In genomic region chr1:74802795-74803656, GRCm38 (mm10) we compare ENCODE assay signal across 8 mouse cellular contexts. TPM values are rescaled to one million over a fixed set of nuclear protein-coding genes. Genes with fewer than 3 reads are reported as not detected.
A peak's percentile ranks its signal among the peaks of the same experiment; 100 is the strongest.
DNase-seq lines count a peak whose midpoint lies in the region; ATAC-seq lines count a peak whose summit lies in the region.

No protein-coding gene starts in this region.

- no peak overlapping the region for H3K9ac ChIP-seq in liver, embryonic 16.5 days (ENCODE audit: low read depth, low read length)
- H3K9ac ChIP-seq in neural tube, embryonic 12.5 days, result peak overlapping the region; percentile 51
- H3K9ac ChIP-seq in stomach, embryonic 14.5 days (replicated peaks; ENCODE audit: low read depth, low read length), result no peak overlapping the region

- H3K9me3 ChIP-seq in embryonic facial prominence, embryonic 10.5 days, result no peaks in the 10 kb centered on the region
- H3K9me3 ChIP-seq in liver, embryonic 16.5 days (replicated peaks; ENCODE audit: control insufficient read depth, low read length), result no peaks in the 10 kb centered on the region
- H3K9me3 ChIP-seq in neural tube, embryonic 12.5 days, result no peaks in the 10 kb centered on the region
- no peaks in the 10 kb centered on the region for H3K9me3 ChIP-seq in stomach, embryonic 14.5 days (ENCODE audit: control insufficient read depth, low read depth, low read length)

- H3K36me3 ChIP-seq in embryonic facial prominence, embryonic 10.5 days (replicated peaks), result no peaks in the 10 kb centered on the region
- no peaks in the 10 kb centered on the region for H3K36me3 ChIP-seq in liver, embryonic 16.5 days (ENCODE audit: control insufficient read depth, insufficient read depth)
- no peaks in the 10 kb centered on the region for H3K36me3 ChIP-seq in neural tube, embryonic 12.5 days
- H3K36me3 ChIP-seq in stomach, embryonic 14.5 days (ENCODE audit: control insufficient read depth, insufficient read depth, low read length), result no peaks in the 10 kb centered on the region

- H3K4me3 ChIP-seq in embryonic facial prominence, embryonic 10.5 days, result peak overlapping the region; percentile 54
- peak overlapping the region; percentile 32; the same call in 1 of the 2 replicates for H3K4me3 ChIP-seq in liver, embryonic 16.5 days (ENCODE audit: low read depth, low read length)
- peak overlapping the region; percentile 41 for H3K4me3 ChIP-seq in neural tube, embryonic 12.5 days
- peak overlapping the region; percentile 34 for H3K4me3 ChIP-seq in stomach, embryonic 14.5 days (ENCODE audit: low read depth, low read length)

- H3K4me1 ChIP-seq in embryonic facial prominence, embryonic 10.5 days, result peaks cover 76% of the 10 kb centered on the region
- H3K4me1 ChIP-seq in liver, embryonic 16.5 days (ENCODE audit: control insufficient read depth, low read depth, low read length), result peaks cover 3% of the 10 kb centered on the region; the same call in 1 of the 2 replicates
- H3K4me1 ChIP-seq in neural tube, embryonic 12.5 days, result peaks cover 49% of the 10 kb centered on the region
- H3K4me1 ChIP-seq in stomach, embryonic 14.5 days (ENCODE audit: control insufficient read depth, insufficient read depth, low read length), result peaks cover 25% of the 10 kb centered on the region; the same call in 1 of the 2 replicates

- DNase-seq in 3T3-L1 (ENCODE audit: low read depth, low spot score) (peak; percentile 64), adipocyte (ENCODE audit: low spot score) (peak; percentile 8)
- peak; percentile 85 for DNase-seq in embryonic facial prominence, embryonic 10.5 days (ENCODE audit: low spot score)
- DNase-seq in heart, adult 9 months (ENCODE audit: low spot score in 2 of 2), result peak; percentile 59 to 72
- peak; percentile 74 to 80 for DNase-seq in kidney, adult 8-10 months

- ATAC-seq in liver, embryonic 16.5 days (ENCODE audit: low read depth), result no peak
- ATAC-seq in neural tube, embryonic 12.5 days (ENCODE audit: low FRiP score, low read depth), result peak; percentile 31
- peak; percentile 68 for ATAC-seq in stomach, embryonic 14.5 days (ENCODE audit: insufficient number of reproducible peaks, insufficient read depth, low FRiP score, low read depth)

- under 1% methylated on average over 57 of the region's 57 CpGs for WGBS in embryonic facial prominence, embryonic 10.5 days
- under 1% methylated on average over 57 of the region's 57 CpGs for WGBS in liver, embryonic 16.5 days (ENCODE audit: insufficient replicate concordance)
- WGBS in neural tube, embryonic 12.5 days, result 1% methylated on average over 57 of the region's 57 CpGs
- WGBS in stomach, embryonic 14.5 days, result under 1% methylated on average over 57 of the region's 57 CpGs

- peaks cover 100% of the 10 kb centered on the region for H3K27me3 ChIP-seq in embryonic facial prominence, embryonic 10.5 days (replicated peaks; ENCODE audit: low read depth, poor library complexity, severe bottlenecking)
- H3K27me3 ChIP-seq in liver, embryonic 16.5 days (ENCODE audit: control insufficient read depth, insufficient read depth, low read depth, low read length), result peaks cover 97% of the 10 kb centered on the region
- peaks cover 93% of the 10 kb centered on the region for H3K27me3 ChIP-seq in neural tube, embryonic 12.5 days (replicated peaks)
- peaks cover 81% of the 10 kb centered on the region for H3K27me3 ChIP-seq in stomach, embryonic 14.5 days (ENCODE audit: control insufficient read depth, insufficient read depth, low read length)

- H3K4me2 ChIP-seq in liver, embryonic 16.5 days (ENCODE audit: low read depth, low read length), result peak overlapping the region; percentile 56
- H3K4me2 ChIP-seq in neural tube, embryonic 12.5 days (replicated peaks), result peak overlapping the region; percentile 91
- peak overlapping the region; percentile 59 for H3K4me2 ChIP-seq in stomach, embryonic 14.5 days (replicated peaks; ENCODE audit: low read depth, low read length)

- no peak overlapping the region; the same call in 1 of the 2 replicates for H3K27ac ChIP-seq in embryonic facial prominence, embryonic 10.5 days (replicated peaks)
- no peak overlapping the region for H3K27ac ChIP-seq in liver, embryonic 16.5 days (ENCODE audit: low read length)
- no peak overlapping the region for H3K27ac ChIP-seq in neural tube, embryonic 12.5 days
- H3K27ac ChIP-seq in stomach, embryonic 14.5 days (ENCODE audit: low read length), result no peak overlapping the region

RNA-seq across cellular contexts. Expression of gene Wnt10a, which starts 11.7 kb away (rescaled TPM):
- 0.70 and 1.2 TPM in 2 replicates for polyA plus RNA-seq in embryonic facial prominence, embryonic 10.5 days (2016; fragmentation: Nextera tagmentation; extraction: Ambion mirVana)
- not detected in 2 replicates for polyA plus RNA-seq in liver, embryonic 16.5 days (2015; fragmentation: Nextera tagmentation; extraction: Ambion mirVana)
- 1.2 and 1.4 TPM in 2 replicates for polyA plus RNA-seq in neural tube, embryonic 12.5 days (2016; fragmentation: Nextera tagmentation; extraction: Ambion mirVana)
- polyA plus RNA-seq in stomach, embryonic 14.5 days (2014; fragmentation: Nextera tagmentation; extraction: Ambion mirVana), result 2.0 and 3.1 TPM in 2 replicates

RNA-seq across cellular contexts. Expression of gene Wnt6, which starts 31.3 kb away (rescaled TPM):
- polyA plus RNA-seq in embryonic facial prominence, embryonic 10.5 days (2016; fragmentation: Nextera tagmentation; extraction: Ambion mirVana), result 26.5 and 26.6 TPM in 2 replicates
- polyA plus RNA-seq in liver, embryonic 16.5 days (2015; fragmentation: Nextera tagmentation; extraction: Ambion mirVana), result 0.06 and 0.11 TPM in 2 replicates
- polyA plus RNA-seq in neural tube, embryonic 12.5 days (2016; fragmentation: Nextera tagmentation; extraction: Ambion mirVana), result 12.5 and 13.8 TPM in 2 replicates
- polyA plus RNA-seq in stomach, embryonic 14.5 days (2014; fragmentation: Nextera tagmentation; extraction: Ambion mirVana), result 0.97 and 1.9 TPM in 2 replicates

RNA-seq across cellular contexts. Expression of gene Cdk5r2, which starts 51.7 kb away (rescaled TPM):
- polyA plus RNA-seq in embryonic facial prominence, embryonic 10.5 days (2016; fragmentation: Nextera tagmentation; extraction: Ambion mirVana), result 0.21 and 0.39 TPM in 2 replicates
- polyA plus RNA-seq in liver, embryonic 16.5 days (2015; fragmentation: Nextera tagmentation; extraction: Ambion mirVana), result not detected in 2 replicates
- polyA plus RNA-seq in neural tube, embryonic 12.5 days (2016; fragmentation: Nextera tagmentation; extraction: Ambion mirVana), result 5.7 and 7.6 TPM in 2 replicates
- polyA plus RNA-seq in stomach, embryonic 14.5 days (2014; fragmentation: Nextera tagmentation; extraction: Ambion mirVana), result 0.33 and 0.46 TPM in 2 replicates

RNA-seq across cellular contexts. Expression of gene Prkag3, which starts 54.0 kb away (rescaled TPM):
- polyA plus RNA-seq in embryonic facial prominence, embryonic 10.5 days (2016; fragmentation: Nextera tagmentation; extraction: Ambion mirVana), result 0.11 TPM in 1 of 2 replicates, not detected in the other
- 0.19 and 0.25 TPM in 2 replicates for polyA plus RNA-seq in liver, embryonic 16.5 days (2015; fragmentation: Nextera tagmentation; extraction: Ambion mirVana)
- polyA plus RNA-seq in neural tube, embryonic 12.5 days (2016; fragmentation: Nextera tagmentation; extraction: Ambion mirVana), result 0.10 and 0.40 TPM in 2 replicates
- polyA plus RNA-seq in stomach, embryonic 14.5 days (2014; fragmentation: Nextera tagmentation; extraction: Ambion mirVana), result 0.12 and 0.21 TPM in 2 replicates

Comparison
In these comparisons a context has a peak if more than half of its experiments do, and no peak if none do; other contexts are left out.
1. DNase-seq: peak in every context shown above with its lines; median percentile 85 in embryonic facial prominence, embryonic 10.5 days; 77 in kidney, adult 8-10 months; 66 in heart, adult 9 months; 64 in 3T3-L1; 8 in adipocyte.